Mouse (Mus musculus) hindbrain, embryonic 13.5 days (tissue): Measurements from ENCODE around the gene Pdzd11. TPM values are rescaled to one million over a fixed set of nuclear protein-coding genes. Genes with fewer than 3 reads are reported as not detected.

ENCODE experiments used
- ATAC-seq: fragments of 200-750 bp; cut with Nextera tagmentation; 2 replicates; pipeline ENCODE4 v1.8.0; 2017; ENCODE audit warnings: moderate TSS enrichment; ENCODE audit not compliant: low FRiP score
- H3K27ac ChIP-seq: fragments of 300-500 bp; sonication (generic); 2 replicates; pipeline ENCODE4 v1.5.1; 2015; ENCODE audit warnings: inconsistent platforms, mild to moderate bottlenecking, moderate library complexity
- H3K27me3 ChIP-seq: fragments of 300-500 bp; sonication (generic); 2 replicates; pipeline ENCODE4 v1.6.1; 2015; ENCODE audit warnings: mild to moderate bottlenecking, inconsistent platforms
- H3K36me3 ChIP-seq: fragments of 300-500 bp; sonication (generic); 2 replicates; pipeline ENCODE4 v1.6.1; 2015; ENCODE audit warnings: mild to moderate bottlenecking, inconsistent platforms
- H3K4me1 ChIP-seq: fragments of 300-500 bp; sonication (generic); replicated peaks from 2 replicates; pipeline ENCODE4 v1.6.1; 2015; ENCODE audit warnings: inconsistent platforms
- H3K4me2 ChIP-seq: fragments of 300-500 bp; sonication (generic); 2 replicates; pipeline ENCODE4 v1.6.1; 2015; ENCODE audit warnings: inconsistent platforms, mild to moderate bottlenecking, moderate library complexity
- H3K4me3 ChIP-seq: fragments of 300-500 bp; sonication (generic); 2 replicates; pipeline ENCODE4 v1.5.1; 2015; ENCODE audit warnings: mild to moderate bottlenecking, inconsistent platforms
- H3K9ac ChIP-seq: fragments of 300-500 bp; sonication (generic); 2 replicates; pipeline ENCODE4 v1.6.1; 2015; ENCODE audit warnings: mild to moderate bottlenecking, inconsistent platforms
- H3K9me3 ChIP-seq: fragments of 300-500 bp; sonication (generic); 2 replicates; pipeline ENCODE4 v1.6.1; 2016; ENCODE audit warnings: inconsistent platforms
- WGBS: fragments of 180-500 bp; shearing (Covaris S2); methylation state at CpG from one replicate; pipeline ENCODE4 v1.1.7; 2015; 5-methylcytosine and 5-hydroxymethylcytosine counted together
- polyA plus RNA-seq: library from polyadenylated mRNA; unstranded; fragments of >200 nt; fragmentation: Nextera tagmentation; extraction: Ambion mirVana; gene quantifications from 2 replicates; pipeline ENCODE4 v1.2.1, GENCODE M21; 2015

Pdzd11 gene
- 118 and 122 TPM in 2 replicates for polyA plus RNA-seq

DNA sequence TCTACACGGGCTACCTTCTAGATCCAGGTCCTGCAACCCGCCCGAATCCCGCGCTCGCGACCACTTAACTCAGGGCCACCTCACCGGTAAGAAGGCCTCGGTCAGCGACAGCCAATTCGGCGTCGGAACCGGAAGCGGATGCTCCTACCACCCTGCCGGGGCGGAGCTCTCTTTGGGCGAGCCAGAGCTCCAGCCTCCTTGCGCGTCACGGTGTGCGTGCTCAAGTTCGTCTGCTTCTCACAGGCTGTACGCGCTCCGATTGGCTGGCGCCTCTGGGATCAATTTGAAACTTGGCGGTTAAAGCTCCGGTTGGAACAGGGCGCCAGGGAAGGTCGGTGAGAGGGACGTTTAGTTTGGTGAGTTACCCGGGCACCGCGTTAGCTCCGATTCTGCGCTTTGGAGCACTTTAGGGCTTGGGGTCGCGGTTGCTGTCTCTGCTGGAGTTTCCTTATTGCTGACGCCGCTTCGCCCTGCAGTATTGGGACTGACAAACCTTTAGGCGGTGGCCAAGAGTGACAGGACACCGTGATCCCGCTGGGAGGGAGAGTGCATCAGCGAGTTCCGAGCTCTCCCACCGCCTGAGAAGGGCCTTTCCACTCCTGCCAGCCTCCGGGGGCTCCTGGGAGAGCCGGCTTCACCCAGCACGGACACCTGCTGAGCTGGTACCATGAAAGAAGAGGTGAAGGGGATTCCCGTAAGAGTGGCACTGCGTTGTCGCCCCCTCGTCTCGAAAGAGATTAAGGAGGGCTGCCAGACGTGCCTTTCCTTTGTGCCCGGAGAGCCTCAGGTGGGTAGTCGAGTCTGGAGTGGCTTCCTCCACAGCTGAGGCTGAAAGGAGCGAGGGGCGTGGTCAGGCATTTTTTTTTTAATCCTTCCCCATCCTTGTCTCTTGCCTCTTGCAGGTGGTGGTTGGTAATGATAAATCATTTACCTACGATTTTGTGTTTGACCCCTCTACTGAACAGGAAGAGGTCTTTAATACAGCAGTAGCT is at the start of gene Pdzd11:
Pdzd11 (minus strand) TSS at position 767 of the 992 bp plus-strand sequence.
- Histone ChIP-seq H3K4me3 (peak within 1 kb of the TSS; percentile 49), H3K9me3 (no peaks in the 10 kb centered on the region), H3K4me1 (peaks cover 14% of the 10 kb centered on the region), H3K27ac (peak within 1 kb of the TSS; percentile 64; the same call in 1 of the 2 replicates), H3K36me3 (peaks cover 4% of the 10 kb centered on the region; the same call in 1 of the 2 replicates), H3K27me3 (no peaks in the 10 kb centered on the region), H3K4me2 (peak within 1 kb of the TSS; percentile 71), H3K9ac (peak within 1 kb of the TSS; percentile 76)
- WGBS, result 22% methylated on average over 62 of the region's 62 CpGs
- ATAC-seq, result peak; percentile 100

DNA sequence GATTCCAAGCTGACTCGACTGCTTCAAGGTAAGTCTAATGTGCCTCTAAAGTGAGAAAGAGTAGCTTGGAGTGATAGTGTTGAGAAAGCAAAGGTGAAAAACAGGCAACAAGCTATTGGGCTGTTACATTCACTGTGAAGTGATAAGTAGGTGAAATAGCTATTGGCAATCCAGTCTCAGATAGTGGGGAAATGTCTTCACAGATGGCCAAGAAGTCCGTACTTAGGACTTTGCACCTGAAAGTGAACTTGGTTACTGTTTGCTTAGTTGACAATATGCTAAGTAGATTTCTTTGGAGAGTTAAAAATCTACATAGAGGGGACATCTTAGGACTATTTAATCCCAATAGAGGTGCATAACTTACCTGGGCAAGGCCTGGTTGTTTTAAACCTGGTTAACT is 38.5 kb upstream of the Pdzd11 start:
- Histone ChIP-seq H3K4me1 (no peaks in the 10 kb centered on the region), H3K4me2 (no peak overlapping the region), H3K9me3 (no peaks in the 10 kb centered on the region), H3K36me3 (no peaks in the 10 kb centered on the region), H3K9ac (no peak overlapping the region), H3K4me3 (no peak overlapping the region), H3K27ac (no peak overlapping the region), H3K27me3 (0 out of 2 replicates have a peak, but pooled peaks cover 2% of the 10 kb centered on the region)
- no peak for ATAC-seq
- 95% methylated on average over 2 of the region's 2 CpGs for WGBS

DNA sequence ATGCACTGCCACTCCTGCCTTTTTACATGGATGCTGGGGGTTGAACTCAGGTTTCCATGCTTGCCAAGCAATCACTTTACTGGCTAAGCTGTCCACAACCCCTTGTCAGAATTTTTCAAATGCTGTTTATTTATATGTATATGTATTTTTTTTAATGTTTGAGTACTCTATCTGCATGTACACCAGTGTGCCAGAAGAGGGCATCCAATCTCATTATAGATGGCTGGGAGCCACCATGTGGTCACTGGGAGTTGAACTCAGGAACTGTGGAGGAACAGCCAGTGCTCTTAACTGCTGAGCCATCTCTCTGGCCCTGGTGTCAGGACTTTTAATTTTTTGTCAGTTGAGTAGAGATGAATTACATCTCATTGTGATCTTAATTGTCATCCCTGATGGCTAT is 26.5 kb upstream of the Pdzd11 start:
- H3K4me3 ChIP-seq, result no peak overlapping the region
- H3K4me1 ChIP-seq, result no peaks in the 10 kb centered on the region
- no peak for ATAC-seq
- H3K9me3 ChIP-seq, result no peaks in the 10 kb centered on the region
- no peaks in the 10 kb centered on the region for H3K27me3 ChIP-seq
- H3K36me3 ChIP-seq, result no peaks in the 10 kb centered on the region
- no peak overlapping the region for H3K4me2 ChIP-seq
- H3K27ac ChIP-seq, result no peak overlapping the region
- no peak overlapping the region for H3K9ac ChIP-seq

DNA sequence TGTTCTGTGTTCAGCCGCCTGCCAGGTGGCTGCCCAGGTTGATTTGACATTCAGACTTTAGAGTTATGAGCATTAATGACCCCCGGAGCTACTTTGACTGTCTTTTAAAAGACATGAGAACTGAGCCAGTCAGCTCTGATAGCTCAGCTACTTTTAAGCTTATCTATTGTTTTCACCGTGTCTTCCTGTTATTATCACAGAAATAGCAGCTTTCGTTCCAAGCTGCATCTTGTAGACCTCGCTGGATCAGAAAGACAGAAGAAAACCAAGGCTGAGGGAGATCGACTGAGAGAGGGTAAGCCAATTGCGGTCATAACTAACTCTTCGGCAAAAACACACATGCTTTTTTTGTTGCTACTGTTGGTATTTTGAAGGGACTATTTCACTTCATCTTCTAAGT is 12.1 kb upstream of the Pdzd11 start:
- H3K9ac ChIP-seq, result no peak overlapping the region

DNA sequence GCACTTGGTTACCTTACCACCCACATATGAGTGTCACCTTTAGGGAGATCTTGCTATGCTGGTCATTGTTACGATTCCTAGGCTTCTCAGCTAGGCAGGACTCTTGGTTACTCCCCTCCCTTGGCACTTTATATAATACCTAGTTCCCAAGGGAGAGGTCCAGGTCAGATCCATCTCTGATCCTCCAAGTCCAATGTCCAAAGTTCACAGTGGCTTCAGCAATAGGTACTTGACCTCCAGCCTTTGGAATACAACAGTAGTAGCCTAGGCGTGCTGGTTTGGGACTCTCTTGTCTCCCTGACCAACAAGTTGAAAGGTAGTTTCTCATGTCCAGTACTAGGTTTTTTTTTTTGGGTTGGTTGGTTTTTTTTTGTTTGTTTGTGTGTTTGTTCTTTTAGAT is 2.7 kb upstream of the Pdzd11 start:
- Histone ChIP-seq H3K4me2 (no peak overlapping the region), H3K4me3 (no peak overlapping the region), H3K4me1 (peaks cover 14% of the 10 kb centered on the region), H3K27ac (no peak overlapping the region), H3K36me3 (no peaks in the 10 kb centered on the region), H3K27me3 (no peaks in the 10 kb centered on the region), H3K9ac (no peak overlapping the region), H3K9me3 (no peaks in the 10 kb centered on the region)
- ATAC-seq, result no peak
- WGBS, result 93% methylated on average over 2 of the region's 2 CpGs

More for the DNA sequence above, 12.1 kb upstream of the Pdzd11 start:
- Histone ChIP-seq H3K27ac (no peak overlapping the region), H3K4me2 (no peak overlapping the region), H3K4me1 (no peaks in the 10 kb centered on the region), H3K4me3 (no peak overlapping the region), H3K9me3 (no peaks in the 10 kb centered on the region), H3K36me3 (no peaks in the 10 kb centered on the region), H3K27me3 (no peaks in the 10 kb centered on the region)
- 92% methylated on average over 8 of the region's 8 CpGs for WGBS
- no peak for ATAC-seq

DNA sequence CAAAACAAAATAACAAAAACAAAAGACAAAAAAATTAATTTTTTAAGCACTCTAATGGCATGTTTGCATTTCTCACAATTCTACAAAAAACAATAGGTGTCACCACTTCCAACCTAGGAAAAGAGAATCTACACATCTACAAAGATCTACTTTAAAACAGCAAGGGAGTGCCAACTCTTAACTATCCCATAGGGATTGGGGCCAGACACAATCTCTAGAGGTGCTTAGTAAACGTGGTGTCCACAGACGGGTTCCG is 894 bp downstream of the Pdzd11 start, which contains the start of gene Kif4:
Kif4 (plus strand) TSS at position 192 of the 256 bp plus-strand sequence.
- peak within 1 kb of the TSS; percentile 64; the same call in 1 of the 2 replicates for H3K27ac ChIP-seq
- WGBS, result 19% methylated on average over 3 of the region's 3 CpGs
- H3K9me3 ChIP-seq, result no peaks in the 10 kb centered on the region

DNA sequence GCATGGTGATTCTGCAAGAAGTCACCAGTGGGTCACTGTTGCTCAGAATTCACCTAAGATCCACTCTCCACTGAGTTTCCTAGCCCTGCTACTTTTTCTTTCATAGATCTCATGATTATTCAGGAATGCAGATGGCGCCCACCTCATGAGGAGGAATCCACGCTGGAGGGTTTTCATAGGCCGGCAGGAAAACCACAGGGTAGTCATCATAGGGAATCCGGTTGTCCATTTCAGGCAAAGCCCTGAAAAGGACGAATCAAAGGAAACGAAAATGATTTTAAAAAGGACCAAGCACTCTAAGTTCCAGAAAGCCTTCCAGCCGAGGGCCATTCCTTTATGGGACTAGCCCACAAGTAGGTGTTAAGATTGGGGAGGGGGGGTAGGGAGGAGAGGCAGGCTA is 1.2 kb downstream of the Pdzd11 start:
- H3K9me3 ChIP-seq, result no peaks in the 10 kb centered on the region

More for the DNA sequence above, 894 bp downstream of the Pdzd11 start, which contains the start of gene Kif4:
- H3K4me1 ChIP-seq, result peaks cover 14% of the 10 kb centered on the region
- H3K9ac ChIP-seq, result peak within 1 kb of the TSS; percentile 76
- peak within 1 kb of the TSS; percentile 71 for H3K4me2 ChIP-seq
- peak within 1 kb of the TSS; percentile 49 for H3K4me3 ChIP-seq
- peaks cover 4% of the 10 kb centered on the region; the same call in 1 of the 2 replicates for H3K36me3 ChIP-seq
- no peak for ATAC-seq
- no peaks in the 10 kb centered on the region for H3K27me3 ChIP-seq

DNA sequence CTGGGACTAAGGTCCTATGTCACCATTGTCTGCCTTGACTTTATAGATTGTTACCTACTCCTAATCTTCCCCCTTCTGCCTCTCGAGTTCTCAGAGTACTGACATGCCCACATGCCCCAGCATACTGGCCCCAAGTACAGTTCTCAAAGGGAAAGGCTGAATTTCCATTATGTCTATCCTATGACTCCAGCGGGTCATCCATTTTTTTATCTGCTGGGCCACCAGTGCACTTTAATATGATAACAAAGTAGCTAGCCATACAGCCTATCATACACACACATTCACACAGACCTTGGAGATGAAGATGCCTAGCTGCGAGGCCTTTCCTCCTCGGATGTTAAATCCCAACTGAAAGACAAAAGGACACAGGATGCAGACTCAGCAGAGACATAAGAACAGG is 2.1 kb downstream of the Pdzd11 start:
- Histone ChIP-seq H3K9ac (no peak overlapping the region), H3K4me3 (no peak overlapping the region), H3K27me3 (no peaks in the 10 kb centered on the region), H3K36me3 (peaks cover 4% of the 10 kb centered on the region; the same call in 1 of the 2 replicates), H3K4me1 (peaks cover 14% of the 10 kb centered on the region), H3K9me3 (no peaks in the 10 kb centered on the region), H3K4me2 (no peak overlapping the region), H3K27ac (no peak overlapping the region)
- WGBS, result 93% methylated on average over 4 of the region's 4 CpGs
- ATAC-seq, result no peak

More for the DNA sequence above, 1.2 kb downstream of the Pdzd11 start:
- Histone ChIP-seq H3K4me2 (peak overlapping the region; percentile 71), H3K4me1 (peaks cover 14% of the 10 kb centered on the region), H3K27me3 (no peaks in the 10 kb centered on the region), H3K36me3 (peaks cover 4% of the 10 kb centered on the region; the same call in 1 of the 2 replicates), H3K9ac (peak overlapping the region; percentile 76), H3K27ac (no peak overlapping the region), H3K4me3 (peak overlapping the region; percentile 49)
- 33% methylated on average over 7 of the region's 7 CpGs for WGBS
- no peak for ATAC-seq

DNA sequence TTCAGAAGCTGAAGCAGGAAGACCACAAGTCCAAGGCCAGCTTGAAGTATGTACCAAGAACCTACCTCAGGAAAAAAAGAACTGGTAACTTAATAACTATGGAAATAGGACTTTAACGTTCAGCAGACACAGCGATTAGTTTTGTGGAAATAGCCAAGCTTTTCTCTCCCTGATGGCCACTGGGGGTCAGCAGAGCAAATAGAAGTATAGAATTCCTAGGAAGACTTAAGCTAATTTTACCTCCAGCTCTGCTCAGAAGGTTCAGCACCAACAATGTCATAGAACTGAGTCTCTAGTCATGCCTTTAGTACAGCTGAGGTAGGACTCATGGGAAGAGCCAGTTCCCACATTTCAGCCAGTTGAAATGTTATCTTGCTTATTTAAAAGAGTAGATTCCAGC is 5.0 kb downstream of the Pdzd11 start:
- Histone ChIP-seq H3K4me1 (peaks cover 9% of the 10 kb centered on the region), H3K4me2 (no peak overlapping the region), H3K9me3 (no peaks in the 10 kb centered on the region), H3K27me3 (peaks cover 2% of the 10 kb centered on the region; the same call in 1 of the 2 replicates), H3K27ac (no peak overlapping the region), H3K9ac (no peak overlapping the region), H3K36me3 (peaks cover 4% of the 10 kb centered on the region; the same call in 1 of the 2 replicates), H3K4me3 (no peak overlapping the region)
- ATAC-seq, result no peak
- WGBS, result 72% methylated on average over 2 of the region's 2 CpGs

DNA sequence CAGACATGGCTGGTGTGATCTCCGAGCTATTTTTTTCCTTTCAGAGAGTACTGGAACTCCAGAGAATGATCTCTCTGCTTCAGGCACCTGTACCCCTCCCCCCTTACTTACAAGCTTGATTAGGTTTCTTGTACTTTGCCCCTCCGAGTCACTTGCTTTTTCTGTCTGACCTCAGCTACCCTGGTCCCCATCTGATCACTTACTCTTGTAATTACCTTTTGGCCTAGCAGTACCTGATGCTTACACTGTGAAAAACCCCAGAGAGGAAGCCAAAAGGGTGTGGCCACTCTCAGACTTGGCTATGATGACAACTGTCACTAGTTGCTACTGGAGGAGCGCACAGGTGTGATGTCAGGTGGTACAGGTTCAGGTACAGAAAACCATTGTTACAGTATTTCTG is 7.9 kb downstream of the Pdzd11 start:
- Histone ChIP-seq H3K27ac (no peak overlapping the region), H3K9ac (no peak overlapping the region), H3K27me3 (peaks cover 2% of the 10 kb centered on the region; the same call in 1 of the 2 replicates), H3K4me3 (no peak overlapping the region), H3K36me3 (peaks cover under 1% of the 10 kb centered on the region; the same call in 1 of the 2 replicates), H3K9me3 (no peaks in the 10 kb centered on the region), H3K4me2 (no peak overlapping the region), H3K4me1 (no peaks in the 10 kb centered on the region)
- ATAC-seq, result no peak
- 73% methylated on average over 3 of the region's 3 CpGs for WGBS

DNA sequence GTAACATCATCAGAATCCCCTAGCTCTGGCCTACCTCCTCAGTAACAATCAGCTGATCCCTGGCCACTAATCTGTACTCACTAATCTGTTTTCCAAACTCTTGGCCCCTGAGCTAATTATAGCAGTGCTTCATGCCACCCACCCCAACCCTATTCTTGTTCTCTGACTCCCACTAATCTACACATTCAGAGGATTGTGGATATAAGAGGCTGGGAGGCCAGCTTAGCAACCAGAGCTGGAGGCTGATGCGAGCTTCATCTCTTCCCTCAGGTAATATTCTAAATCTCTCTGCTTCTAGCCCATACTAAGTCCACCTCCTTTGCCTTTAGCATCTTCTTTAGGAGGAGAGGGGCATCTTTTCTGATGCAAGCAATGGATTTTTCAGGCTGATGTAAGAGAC is 21.1 kb downstream of the Pdzd11 start, which contains the start of gene Arr3:
Arr3 (plus strand) TSS at position 184 of the 400 bp plus-strand sequence.
- no peak for ATAC-seq
- Histone ChIP-seq H3K27me3 (0 out of 2 replicates have a peak, but pooled peaks cover 5% of the 10 kb centered on the region), H3K4me2 (no peak within 1 kb of the TSS), H3K4me3 (no peak within 1 kb of the TSS), H3K36me3 (no peaks in the 10 kb centered on the region), H3K9ac (no peak within 1 kb of the TSS), H3K9me3 (no peaks in the 10 kb centered on the region), H3K27ac (no peak within 1 kb of the TSS), H3K4me1 (no peaks in the 10 kb centered on the region)
- WGBS, result 74% methylated on average over 1 of the region's 1 CpGs

DNA sequence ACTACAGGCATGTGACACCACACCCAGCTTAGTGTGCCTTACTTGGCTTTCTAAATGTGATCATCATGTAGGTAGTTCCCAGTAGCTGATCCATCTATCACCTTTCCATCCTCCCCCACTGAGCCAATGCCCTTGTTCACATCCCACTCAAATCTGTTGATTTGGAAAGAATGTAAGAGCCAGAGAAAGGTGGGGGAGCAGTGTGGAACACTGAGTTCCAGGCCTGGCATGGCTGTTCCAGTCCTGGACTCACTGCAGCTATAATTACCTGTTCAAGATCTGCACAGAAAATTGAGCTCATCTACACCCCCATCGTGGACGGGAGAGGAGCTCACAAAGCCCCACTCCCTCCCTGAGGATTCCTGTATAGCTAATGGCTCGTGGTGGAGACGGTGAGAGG is 26.6 kb downstream of the Pdzd11 start:
- no peak overlapping the region for H3K4me3 ChIP-seq
- 76% methylated on average over 4 of the region's 4 CpGs for WGBS

More for the DNA sequence above, 26.6 kb downstream of the Pdzd11 start:
- Histone ChIP-seq H3K27me3 (peaks cover 15% of the 10 kb centered on the region; the same call in 1 of the 2 replicates), H3K27ac (no peak overlapping the region), H3K36me3 (no peaks in the 10 kb centered on the region), H3K9me3 (no peaks in the 10 kb centered on the region), H3K4me1 (no peaks in the 10 kb centered on the region), H3K4me2 (no peak overlapping the region), H3K9ac (no peak overlapping the region)
- no peak for ATAC-seq
